Mouse (Mus musculus): ENCODE data around the gene Chn2. TPM values are rescaled to one million over a fixed set of nuclear protein-coding genes. Genes with fewer than 3 reads are reported as not detected.

Gene Chn2
- polyA plus RNA-seq, 1 experiment from 2014 or later, result 32.5 TPM

GRCm38 (mm10) chr6:54328783-54329182, 289.4 kb downstream of the Chn2 start:
- ATAC-seq (ENCODE audit: low FRiP score, low read depth), result no peak
- Histone ChIP-seq H3K27ac (replicated peaks) (no peak overlapping the region), H3K9me3 (no peaks in the 10 kb centered on the region), H3K9ac (no peak overlapping the region), H3K27me3 (peaks cover 52% of the 10 kb centered on the region), H3K4me3 (no peak overlapping the region), H3K4me2 (no peak overlapping the region), H3K4me1 (replicated peaks) (peaks cover 23% of the 10 kb centered on the region), H3K36me3 (no peaks in the 10 kb centered on the region)
- 99% methylated on average over 5 of the region's 5 CpGs for WGBS

DNA sequence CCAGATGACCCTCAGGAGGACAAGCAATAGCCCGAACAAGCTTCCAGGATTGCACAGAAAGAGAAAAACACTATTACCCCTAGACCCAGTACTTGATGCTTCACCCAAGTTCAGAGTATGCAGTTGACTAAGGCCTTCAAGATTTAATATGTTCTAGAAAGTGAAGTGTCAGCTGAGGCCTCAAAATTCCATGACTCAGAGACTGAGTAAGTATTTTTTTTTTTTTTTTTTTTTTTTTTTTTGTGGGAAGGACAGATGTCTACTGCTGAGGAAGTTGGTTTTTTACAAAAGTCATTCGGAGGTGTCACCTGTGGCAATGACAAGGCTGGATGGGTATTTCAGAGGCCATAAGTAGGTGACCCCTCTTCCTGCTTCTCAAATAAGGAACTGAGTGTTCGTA, 290.2 kb downstream of the Chn2 start:
- Histone ChIP-seq H3K4me3 (no peak overlapping the region), H3K9ac (no peak overlapping the region), H3K36me3 (no peaks in the 10 kb centered on the region), H3K27ac (replicated peaks) (no peak overlapping the region), H3K27me3 (peaks cover 43% of the 10 kb centered on the region), H3K4me2 (no peak overlapping the region), H3K9me3 (no peaks in the 10 kb centered on the region), H3K4me1 (replicated peaks) (peaks cover 23% of the 10 kb centered on the region)
- 83% methylated on average over 3 of the region's 3 CpGs for WGBS
- ATAC-seq (ENCODE audit: low FRiP score, low read depth), result no peak

DNA sequence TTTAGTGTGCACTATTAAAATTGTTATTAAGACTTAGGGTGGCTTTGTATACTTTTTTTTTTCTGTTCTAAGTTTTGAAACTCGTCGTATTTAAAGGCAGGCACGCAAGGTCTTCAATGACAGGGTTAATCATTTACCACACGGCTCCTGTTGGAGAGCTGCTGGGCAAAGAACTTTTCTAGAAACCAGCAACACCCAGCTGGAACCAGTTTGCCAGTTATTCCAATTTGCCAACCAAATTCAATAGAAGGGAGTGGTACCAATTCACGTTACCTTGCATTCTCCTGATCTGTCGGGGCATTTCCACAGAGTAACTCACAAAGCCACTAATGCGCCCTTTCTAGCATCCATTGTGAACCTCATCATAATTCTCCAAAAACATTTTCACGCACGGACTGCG, 290.8 kb downstream of the Chn2 start:
- Histone ChIP-seq H3K27me3 (peaks cover 43% of the 10 kb centered on the region), H3K4me1 (replicated peaks) (peaks cover 23% of the 10 kb centered on the region), H3K27ac (replicated peaks) (no peak overlapping the region), H3K4me3 (no peak overlapping the region), H3K9ac (no peak overlapping the region), H3K4me2 (no peak overlapping the region), H3K9me3 (no peaks in the 10 kb centered on the region), H3K36me3 (no peaks in the 10 kb centered on the region)
- no peak for ATAC-seq (ENCODE audit: low FRiP score, low read depth)
- 67% methylated on average over 10 of the region's 10 CpGs for WGBS

GRCm38 (mm10) chr6:54331765-54332164, 292.4 kb downstream of the Chn2 start:
- peaks cover 21% of the 10 kb centered on the region for H3K4me1 ChIP-seq (replicated peaks)
- peak; percentile 69 for ATAC-seq (ENCODE audit: low FRiP score, low read depth)
- peaks cover 30% of the 10 kb centered on the region for H3K27me3 ChIP-seq

DNA sequence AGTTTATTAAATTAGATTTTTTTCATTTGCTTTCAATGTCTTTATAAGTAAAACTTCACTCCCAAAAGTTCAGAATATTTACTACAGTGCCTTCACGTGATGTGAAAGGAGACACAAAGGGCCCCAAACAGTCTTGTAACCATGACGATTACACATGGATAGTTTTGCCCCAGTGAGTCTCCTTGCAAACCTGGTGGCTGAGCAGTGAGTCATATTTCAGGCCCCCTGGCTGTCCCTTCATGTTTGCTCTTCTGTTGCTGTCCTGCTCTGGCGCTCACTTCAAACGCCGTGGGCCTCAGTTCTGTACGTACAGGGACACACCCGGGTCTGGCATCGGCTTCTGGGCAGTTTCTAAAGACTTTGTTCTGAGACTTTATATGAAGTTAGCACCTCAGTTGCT, 292.8 kb downstream of the Chn2 start:
- Histone ChIP-seq H3K27me3 (peaks cover 26% of the 10 kb centered on the region), H3K9me3 (no peaks in the 10 kb centered on the region), H3K27ac (replicated peaks) (no peak overlapping the region), H3K36me3 (no peaks in the 10 kb centered on the region), H3K4me3 (no peak overlapping the region), H3K4me2 (no peak overlapping the region), H3K4me1 (replicated peaks) (peaks cover 17% of the 10 kb centered on the region), H3K9ac (no peak overlapping the region)
- 36% methylated on average over 8 of the region's 8 CpGs for WGBS
- ATAC-seq (ENCODE audit: low FRiP score, low read depth), result no peak

More at GRCm38 (mm10) chr6:54331765-54332164, 292.4 kb downstream of the Chn2 start:
- WGBS, result 19% methylated on average over 10 of the region's 10 CpGs
- no peaks in the 10 kb centered on the region for H3K9me3 ChIP-seq
- no peaks in the 10 kb centered on the region for H3K36me3 ChIP-seq
- no peak overlapping the region for H3K4me2 ChIP-seq
- H3K9ac ChIP-seq, result no peak overlapping the region
- no peak overlapping the region for H3K27ac ChIP-seq (replicated peaks)
- H3K4me3 ChIP-seq, result no peak overlapping the region

DNA sequence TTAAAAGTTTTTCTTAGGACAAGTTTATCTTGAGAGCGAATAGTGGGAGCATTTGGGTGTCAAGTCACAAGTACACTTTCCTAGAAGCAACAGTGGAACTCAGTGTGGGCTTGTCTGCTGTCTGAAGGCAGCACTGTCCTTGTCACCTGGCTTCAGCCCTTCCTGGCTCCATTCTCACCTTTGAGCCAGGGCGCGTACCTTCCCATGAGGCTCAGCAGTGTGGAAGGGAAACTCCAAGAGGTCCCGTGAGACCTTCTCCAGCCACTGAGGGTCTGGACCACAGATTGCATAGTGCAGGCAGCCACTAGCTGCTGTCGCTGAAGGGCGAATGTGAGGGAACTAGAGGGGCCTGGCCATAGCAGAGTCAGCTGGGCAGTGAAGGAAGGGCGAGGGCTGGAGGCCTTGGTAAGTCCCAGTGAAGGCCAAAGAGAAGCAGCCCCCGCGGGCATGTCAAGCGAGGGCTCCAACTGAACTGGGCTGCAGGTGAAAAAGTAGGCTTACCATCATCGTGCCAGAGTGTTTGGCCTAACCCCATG, 293.8 kb downstream of the Chn2 start:
- Histone ChIP-seq H3K4me3 (no peak overlapping the region), H3K4me1 (replicated peaks) (peaks cover 8% of the 10 kb centered on the region), H3K4me2 (no peak overlapping the region), H3K9ac (no peak overlapping the region), H3K9me3 (no peaks in the 10 kb centered on the region), H3K27ac (replicated peaks) (no peak overlapping the region), H3K36me3 (no peaks in the 10 kb centered on the region), H3K27me3 (peaks cover 20% of the 10 kb centered on the region)
- WGBS, result 65% methylated on average over 11 of the region's 11 CpGs
- ATAC-seq (ENCODE audit: low FRiP score, low read depth), result no peak

DNA sequence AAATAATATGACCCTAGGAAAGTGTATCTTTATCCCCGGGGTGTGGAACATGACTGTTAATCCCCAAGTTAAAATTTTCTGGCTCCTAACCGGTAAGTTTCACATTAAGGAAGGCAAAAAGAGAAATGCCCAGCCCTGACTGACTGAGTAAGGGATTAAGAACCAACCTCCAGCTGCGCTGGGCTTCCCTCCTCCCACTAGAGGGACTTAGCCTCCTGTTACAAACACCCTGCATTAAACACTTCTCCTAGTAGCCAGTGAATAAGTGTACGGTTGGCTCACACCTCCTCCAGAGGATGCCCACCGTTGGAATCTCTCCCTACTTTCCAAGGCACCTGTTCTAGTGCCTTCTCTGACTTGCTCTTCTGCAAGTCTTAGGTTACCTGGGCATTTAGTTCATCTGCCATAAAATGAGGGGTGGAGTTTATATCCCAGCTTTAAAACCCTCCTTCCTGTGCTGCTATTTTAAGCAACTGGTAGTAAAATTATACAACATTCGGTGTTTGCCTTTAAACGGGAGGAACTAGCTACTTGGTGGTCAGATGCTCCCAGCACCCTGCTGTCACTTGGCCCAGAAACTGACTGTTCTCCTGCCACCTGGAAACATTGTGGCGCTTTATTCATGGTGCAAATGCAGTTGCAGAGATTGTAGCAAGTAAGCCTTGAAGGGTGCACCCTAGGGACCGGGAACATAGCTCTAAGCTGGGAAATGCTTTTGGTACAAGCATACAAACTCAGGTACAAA, 294.5 kb downstream of the Chn2 start:
- 49% methylated on average over 9 of the region's 9 CpGs for WGBS
- no peak overlapping the region for H3K27ac ChIP-seq (replicated peaks)
- no peaks in the 10 kb centered on the region for H3K9me3 ChIP-seq
- H3K4me3 ChIP-seq, result no peak overlapping the region
- no peak overlapping the region for H3K9ac ChIP-seq
- no peak for ATAC-seq (ENCODE audit: low FRiP score, low read depth)
- H3K4me1 ChIP-seq (replicated peaks), result peaks cover 8% of the 10 kb centered on the region
- H3K4me2 ChIP-seq, result no peak overlapping the region
- no peaks in the 10 kb centered on the region for H3K36me3 ChIP-seq
- H3K27me3 ChIP-seq, result peaks cover 17% of the 10 kb centered on the region

DNA sequence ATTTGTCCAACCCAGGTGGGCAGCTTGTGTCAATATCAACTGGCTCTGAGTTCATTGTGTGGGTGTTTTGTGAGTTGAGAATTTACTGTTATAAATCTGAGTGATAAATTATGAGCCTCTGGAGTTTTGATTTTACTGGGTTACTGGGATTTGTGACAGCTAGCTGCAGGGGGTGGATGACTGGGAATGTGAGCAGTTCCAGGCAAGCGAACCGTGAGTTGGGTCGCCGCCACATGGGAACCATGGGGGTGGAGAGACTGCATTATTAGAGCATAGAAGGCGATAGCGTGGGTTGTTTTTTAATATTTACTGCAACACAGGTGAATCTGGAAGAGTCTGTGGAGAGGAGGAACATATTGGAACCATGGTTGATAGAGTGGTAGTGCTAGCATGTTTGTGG, 298.0 kb downstream of the Chn2 start:
- no peak for ATAC-seq (ENCODE audit: low FRiP score, low read depth)
- Histone ChIP-seq H3K27ac (replicated peaks) (no peak overlapping the region), H3K27me3 (peaks cover 3% of the 10 kb centered on the region), H3K4me3 (no peak overlapping the region), H3K4me1 (replicated peaks) (peaks cover under 1% of the 10 kb centered on the region), H3K9me3 (no peaks in the 10 kb centered on the region), H3K9ac (no peak overlapping the region), H3K36me3 (no peaks in the 10 kb centered on the region), H3K4me2 (no peak overlapping the region)
- 66% methylated on average over 6 of the region's 6 CpGs for WGBS

DNA sequence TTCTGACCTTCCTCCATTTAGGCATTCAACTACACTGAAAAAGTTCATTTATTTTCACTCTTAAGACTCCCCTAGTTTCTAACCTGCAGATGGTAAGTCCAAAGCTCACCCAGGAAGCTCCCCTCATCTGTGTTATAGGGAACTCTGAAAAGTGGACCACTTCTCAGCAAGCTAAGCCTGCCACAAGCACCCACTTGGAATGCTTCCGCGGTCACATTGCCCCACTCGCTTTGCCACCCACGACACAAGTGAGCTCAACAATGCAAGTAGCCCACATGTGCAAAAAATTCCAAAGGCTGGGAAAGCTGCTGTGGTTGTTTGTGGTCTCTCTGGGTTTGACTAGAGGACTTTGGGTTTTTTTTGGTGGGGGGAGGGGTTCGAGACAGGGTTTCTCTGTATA, 301.8 kb downstream of the Chn2 start:
- Histone ChIP-seq H3K27me3 (no peaks in the 10 kb centered on the region; the same call in 1 of the 2 replicates), H3K9ac (no peak overlapping the region), H3K27ac (replicated peaks) (no peak overlapping the region), H3K4me1 (replicated peaks) (no peaks in the 10 kb centered on the region), H3K4me2 (no peak overlapping the region), H3K4me3 (no peak overlapping the region), H3K9me3 (no peaks in the 10 kb centered on the region), H3K36me3 (no peaks in the 10 kb centered on the region)
- WGBS, result 94% methylated on average over 5 of the region's 5 CpGs
- ATAC-seq (ENCODE audit: low FRiP score, low read depth), result no peak

DNA sequence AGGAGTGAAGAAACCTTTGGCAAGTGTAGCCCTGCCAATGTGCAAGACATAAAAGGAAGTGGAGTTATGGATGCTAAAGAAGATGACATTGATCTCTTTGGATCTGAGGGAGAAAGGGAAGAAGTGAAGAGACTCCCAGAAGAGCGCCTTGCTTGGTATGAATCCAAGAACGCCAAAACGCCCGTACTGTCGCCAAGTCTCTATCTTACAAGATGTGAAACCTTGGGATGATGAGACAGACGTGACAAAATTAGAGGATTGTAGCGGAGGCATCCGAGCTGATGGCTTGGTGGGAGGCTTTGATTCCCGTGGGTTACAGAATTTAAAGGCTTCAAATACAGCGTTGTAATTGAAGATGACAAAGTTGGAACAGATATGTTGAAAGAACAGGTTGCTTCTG, 302.9 kb downstream of the Chn2 start:
- H3K9me3 ChIP-seq, result no peaks in the 10 kb centered on the region
- no peak for ATAC-seq (ENCODE audit: low FRiP score, low read depth)
- no peak overlapping the region for H3K4me2 ChIP-seq
- H3K9ac ChIP-seq, result no peak overlapping the region
- H3K27ac ChIP-seq (replicated peaks), result no peak overlapping the region
- WGBS, result 84% methylated on average over 10 of the region's 10 CpGs
- H3K4me3 ChIP-seq, result no peak overlapping the region
- no peaks in the 10 kb centered on the region for H3K27me3 ChIP-seq
- no peaks in the 10 kb centered on the region for H3K4me1 ChIP-seq (replicated peaks)
- H3K36me3 ChIP-seq, result no peaks in the 10 kb centered on the region

Measured in hindbrain, embryonic 15.5 days (tissue).